Mouse (Mus musculus) CH12.LX (cell line): Measurements from ENCODE around the gene Ctnnd2.

Source experiments
- EP300 ChIP-seq: IDR thresholded peaks from 2 replicates; pipeline ENCODE4 v1.6.1; 2011; ENCODE audit warnings: low read length, improper control_type of control experiment
- ETS1 ChIP-seq: conservative IDR thresholded peaks from 2 replicates; pipeline ENCODE4 v1.6.1; 2012; ENCODE audit warnings: low read depth, mild to moderate bottlenecking, inconsistent platforms, low read length, improper control_type of control experiment, moderate library complexity
- MAX ChIP-seq: IDR thresholded peaks from 2 replicates; pipeline ENCODE4 v1.6.1; 2011; ENCODE audit warnings: low read length, improper control_type of control experiment
- POLR2A ChIP-seq: IDR thresholded peaks from 2 replicates; pipeline ENCODE4 v1.6.1; 2011; ENCODE audit warnings: low read depth, mild to moderate bottlenecking, improper control_type of control experiment, low read length
- RAD21 ChIP-seq: IDR thresholded peaks from 2 replicates; pipeline ENCODE4 v1.6.1; 2011; ENCODE audit warnings: low read depth, mild to moderate bottlenecking, low read length, improper control_type of control experiment, moderate library complexity
- ZC3H11A ChIP-seq: IDR thresholded peaks from 2 replicates; pipeline ENCODE4 v1.6.1; 2012; ENCODE audit warnings: low read depth, mild to moderate bottlenecking, inconsistent platforms, low read length, improper control_type of control experiment

GRCm38 (mm10) chr15:30726066-30726465 is 553.7 kb downstream of the Ctnnd2 start:
- TF ChIP-seq ZC3H11A (no peak), POLR2A (no peak), RAD21 (no peak), MAX (no peak), ETS1 (no peak), EP300 (no peak)
